Mouse (Mus musculus) kidney, adult 2 months (tissue): ENCODE data around the gene Wdr3.

ENCODE experiments used
- CTCF ChIP-seq: fragments of 200-500 bp; conservative IDR thresholded peaks from 2 replicates; pipeline ENCODE4 v1.5.1; 2011; ENCODE audit warnings: low read depth, mild to moderate bottlenecking, control low read depth, low read length, moderate library complexity, mixed read lengths; ENCODE audit not compliant: insufficient read depth, insufficient read length
- POLR2A ChIP-seq: fragments of 200-500 bp; IDR thresholded peaks from one replicate; pipeline ENCODE4 v1.6.1; 2011; ENCODE audit warnings: low read depth, low read length, control low read depth

DNA sequence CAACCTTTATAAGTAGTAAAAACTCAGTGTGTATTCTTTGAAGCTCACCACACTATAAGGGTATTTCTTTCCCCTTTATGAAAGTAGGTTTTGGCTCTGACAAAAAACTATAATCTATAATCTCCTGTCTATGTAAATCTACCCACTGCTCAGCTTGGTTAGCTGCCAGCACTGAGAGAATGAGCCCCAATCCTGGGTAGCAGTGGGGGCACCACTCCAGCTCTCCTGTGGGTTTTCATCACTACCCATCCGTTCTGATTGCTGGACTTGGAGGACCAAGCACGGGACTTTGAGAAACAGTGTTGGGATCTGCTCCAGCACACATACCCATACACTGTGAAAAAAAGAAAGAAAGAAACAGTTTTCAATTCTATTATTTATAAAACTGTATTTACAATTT, 40.2 kb downstream of the Wdr3 start:
- no peak for TF ChIP-seq POLR2A
- TF ChIP-seq CTCF, result no peak
